Mouse (Mus musculus): Measurements from ENCODE around the gene Ugt1a1. TPM values are rescaled to one million over a fixed set of nuclear protein-coding genes. Genes with fewer than 3 reads are reported as not detected.

Ugt1a1 gene
- polyA plus RNA-seq, 2 experiments: 2.3 to 5.8 TPM

- no peak for TF ChIP-seq POLR2A (IDR thresholded peaks at IDR 0.05; ENCODE audit: borderline replicate concordance, extremely low read depth, insufficient read depth, insufficient read length)
- Histone ChIP-seq H3K27me3 (ENCODE audit: control insufficient read depth, insufficient read depth, low read length) (no peaks in the 10 kb centered on the region), H3K4me2 (replicated peaks; ENCODE audit: low read depth, low read length, severe bottlenecking) (no peak overlapping the region), H3K36me3 (ENCODE audit: control insufficient read depth, insufficient read depth, low read length) (no peaks in the 10 kb centered on the region), H3K4me3 (replicated peaks; ENCODE audit: low read length) (no peak overlapping the region), H3K27ac (replicated peaks; ENCODE audit: low read depth, low read length) (no peak overlapping the region), H3K9me3 (ENCODE audit: control insufficient read depth, low read length) (peaks cover 96% of the 10 kb centered on the region), H3K9ac (ENCODE audit: low read depth, low read length, severe bottlenecking) (no peak overlapping the region), H3K4me1 (ENCODE audit: control insufficient read depth, insufficient read depth, low read length) (no peaks in the 10 kb centered on the region)
- 59% methylated on average over 4 of the region's 4 CpGs for WGBS
- ATAC-seq (ENCODE audit: low FRiP score, low read depth) (no peak), DNase-seq (ENCODE audit: low spot score) (no peak)
These were observed 22.5 kb downstream of the Ugt1a1 start for GRCm38 (mm10) chr1:88234248-88234610.

- Histone ChIP-seq H3K36me3 (ENCODE audit: control insufficient read depth, insufficient read depth, low read length) (no peaks in the 10 kb centered on the region), H3K4me1 (ENCODE audit: control insufficient read depth, insufficient read depth, low read length) (no peaks in the 10 kb centered on the region), H3K9ac (ENCODE audit: low read depth, low read length, severe bottlenecking) (no peak overlapping the region), H3K27ac (replicated peaks; ENCODE audit: low read depth, low read length) (no peak overlapping the region), H3K27me3 (ENCODE audit: control insufficient read depth, insufficient read depth, low read length) (no peaks in the 10 kb centered on the region), H3K4me2 (replicated peaks; ENCODE audit: low read depth, low read length, severe bottlenecking) (no peak overlapping the region), H3K4me3 (replicated peaks; ENCODE audit: low read length) (no peak overlapping the region), H3K9me3 (ENCODE audit: control insufficient read depth, low read length) (peaks cover 96% of the 10 kb centered on the region)
- DNase-seq (ENCODE audit: low spot score) (no peak), ATAC-seq (ENCODE audit: low FRiP score, low read depth) (no peak)
- 40% methylated on average over 5 of the region's 5 CpGs for WGBS
- no peak for TF ChIP-seq POLR2A (IDR thresholded peaks at IDR 0.05; ENCODE audit: borderline replicate concordance, extremely low read depth, insufficient read depth, insufficient read length)
These were observed 22.9 kb downstream of the Ugt1a1 start for GRCm38 (mm10) chr1:88234646-88235045.

GRCm38 (mm10) chr1:88235046-88235893, 23.5 kb downstream of the Ugt1a1 start:
- Histone ChIP-seq H3K4me2 (replicated peaks; ENCODE audit: low read depth, low read length, severe bottlenecking) (no peak overlapping the region), H3K27me3 (ENCODE audit: control insufficient read depth, insufficient read depth, low read length) (no peaks in the 10 kb centered on the region)
- no peak for ATAC-seq (ENCODE audit: low FRiP score, low read depth)

GRCm38 (mm10) chr1:88235894-88236415, 24.2 kb downstream of the Ugt1a1 start:
- no peaks in the 10 kb centered on the region for H3K27me3 ChIP-seq (ENCODE audit: control insufficient read depth, insufficient read depth, low read length)
- no peak for DNase-seq (ENCODE audit: low spot score)
- H3K27ac ChIP-seq (replicated peaks; ENCODE audit: low read depth, low read length): no peak overlapping the region
- no peak overlapping the region for H3K9ac ChIP-seq (ENCODE audit: low read depth, low read length, severe bottlenecking)
- no peaks in the 10 kb centered on the region for H3K36me3 ChIP-seq (ENCODE audit: control insufficient read depth, insufficient read depth, low read length)
- 62% methylated on average over 4 of the region's 4 CpGs for WGBS
- TF ChIP-seq POLR2A (IDR thresholded peaks at IDR 0.05; ENCODE audit: borderline replicate concordance, extremely low read depth, insufficient read depth, insufficient read length): no peak
- H3K4me1 ChIP-seq (ENCODE audit: control insufficient read depth, insufficient read depth, low read length): no peaks in the 10 kb centered on the region
- peaks cover 96% of the 10 kb centered on the region for H3K9me3 ChIP-seq (ENCODE audit: control insufficient read depth, low read length)
- H3K4me2 ChIP-seq (replicated peaks; ENCODE audit: low read depth, low read length, severe bottlenecking): no peak overlapping the region
- ATAC-seq (ENCODE audit: low FRiP score, low read depth): no peak
- H3K4me3 ChIP-seq (replicated peaks; ENCODE audit: low read length): no peak overlapping the region

More at GRCm38 (mm10) chr1:88235046-88235893, 23.5 kb downstream of the Ugt1a1 start:
- H3K9ac ChIP-seq (ENCODE audit: low read depth, low read length, severe bottlenecking): no peak overlapping the region
- no peak for TF ChIP-seq POLR2A (IDR thresholded peaks at IDR 0.05; ENCODE audit: borderline replicate concordance, extremely low read depth, insufficient read depth, insufficient read length)
- no peak for DNase-seq (ENCODE audit: low spot score)
- no peaks in the 10 kb centered on the region for H3K4me1 ChIP-seq (ENCODE audit: control insufficient read depth, insufficient read depth, low read length)
- whole genome bisulfite sequencing: 63% methylated on average over 11 of the region's 11 CpGs
- H3K27ac ChIP-seq (replicated peaks; ENCODE audit: low read depth, low read length): no peak overlapping the region
- H3K9me3 ChIP-seq (ENCODE audit: control insufficient read depth, low read length): peaks cover 96% of the 10 kb centered on the region
- no peaks in the 10 kb centered on the region for H3K36me3 ChIP-seq (ENCODE audit: control insufficient read depth, insufficient read depth, low read length)
- H3K4me3 ChIP-seq (replicated peaks; ENCODE audit: low read length): no peak overlapping the region

- Histone ChIP-seq H3K4me1 (ENCODE audit: control insufficient read depth, insufficient read depth, low read length) (no peaks in the 10 kb centered on the region), H3K9me3 (ENCODE audit: control insufficient read depth, low read length) (peaks cover 95% of the 10 kb centered on the region), H3K27me3 (ENCODE audit: control insufficient read depth, insufficient read depth, low read length) (no peaks in the 10 kb centered on the region), H3K9ac (ENCODE audit: low read depth, low read length, severe bottlenecking) (no peak overlapping the region), H3K27ac (replicated peaks; ENCODE audit: low read depth, low read length) (no peak overlapping the region), H3K36me3 (ENCODE audit: control insufficient read depth, insufficient read depth, low read length) (no peaks in the 10 kb centered on the region), H3K4me3 (replicated peaks; ENCODE audit: low read length) (no peak overlapping the region), H3K4me2 (replicated peaks; ENCODE audit: low read depth, low read length, severe bottlenecking) (no peak overlapping the region)
- DNase-seq (ENCODE audit: low spot score) (no peak), ATAC-seq (ENCODE audit: low FRiP score, low read depth) (no peak)
- no peak for TF ChIP-seq POLR2A (IDR thresholded peaks at IDR 0.05; ENCODE audit: borderline replicate concordance, extremely low read depth, insufficient read depth, insufficient read length)
- 79% methylated on average over 5 of the region's 5 CpGs for WGBS
These were observed 25.6 kb downstream of the Ugt1a1 start for GRCm38 (mm10) chr1:88237311-88237710.
